Mouse (Mus musculus) stomach, postnatal 0 days (tissue): ENCODE results near the gene Anapc7.

ENCODE experiments used
- CTCF ChIP-seq: IDR thresholded peaks from 2 replicates; pipeline ENCODE4 v1.5.1; 2016; ENCODE audit warnings: antibody characterized with exemption, low read depth, mild to moderate bottlenecking, moderate library complexity
- EP300 ChIP-seq: optimal IDR thresholded peaks from 2 replicates; pipeline ENCODE3; 2016; ENCODE audit warnings: antibody characterized with exemption

DNA sequence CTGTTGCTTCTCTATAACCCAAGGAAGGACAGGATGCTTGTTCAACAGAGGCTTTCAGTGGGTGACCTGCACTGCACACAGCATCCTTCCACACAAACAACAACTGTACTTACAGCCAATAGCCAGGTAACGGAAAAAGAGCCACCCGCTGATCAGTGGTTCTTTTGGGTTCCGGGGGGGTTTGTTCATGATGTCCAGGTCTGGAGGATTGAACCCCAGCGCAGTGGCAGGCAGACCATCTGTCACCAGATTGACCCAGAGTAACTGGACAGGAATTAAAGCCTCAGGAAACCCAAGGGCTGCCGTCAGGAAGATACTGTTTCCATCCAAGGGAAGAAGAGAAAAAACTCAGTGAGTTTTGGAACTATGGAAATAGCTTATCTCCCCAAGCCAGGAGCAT, 37.8 kb downstream of the Anapc7 start:
- TF ChIP-seq CTCF: no peak
- no peak for TF ChIP-seq EP300
